Mouse (Mus musculus) myocyte (in vitro differentiated cells): ENCODE data around the gene Fam228a.

Experiments used
- CEBPB ChIP-seq: IDR thresholded peaks from 2 replicates; pipeline ENCODE4 v1.6.1; 2011; ENCODE audit warnings: mild to moderate bottlenecking, moderate library complexity; ENCODE audit not compliant: poor library complexity, insufficient read depth, severe bottlenecking
- E2F4 ChIP-seq: IDR thresholded peaks from one replicate; pipeline ENCODE4 v1.6.1; 2011; ENCODE audit warnings: mild to moderate bottlenecking, control low read depth, moderate library complexity; ENCODE audit not compliant: insufficient read depth
- MAX ChIP-seq: IDR thresholded peaks from one replicate; pipeline ENCODE4 v1.6.1; 2011; ENCODE audit warnings: low read depth, mild to moderate bottlenecking, control low read depth
- MYOD1 ChIP-seq, 3 experiments: IDR thresholded peaks; one replicate each; pipeline ENCODE4 v1.6.1; 2011; ENCODE audit warnings: control low read depth in 2 of 3, low read depth in 2 of 3, mild to moderate bottlenecking in 2 of 3, moderate library complexity in 1 of 3; ENCODE audit not compliant: insufficient read length in 2 of 3, control insufficient read depth in 1 of 3
- MYOG ChIP-seq, 3 experiments: IDR thresholded peaks; one replicate each; pipeline ENCODE4 v1.6.1; 2011; ENCODE audit warnings: control low read depth in 2 of 3, low read depth in 2 of 3, mild to moderate bottlenecking in 2 of 3; ENCODE audit not compliant: insufficient read length in 2 of 3, control insufficient read depth in 1 of 3, insufficient read depth in 1 of 3
- POLR2A ChIP-seq: IDR thresholded peaks from one replicate; pipeline ENCODE4 v1.6.1; 2011; ENCODE audit warnings: low read depth, mild to moderate bottlenecking, control low read depth, moderate library complexity; ENCODE audit not compliant: insufficient read length
- POLR2AphosphoS2 ChIP-seq: IDR thresholded peaks from one replicate; pipeline ENCODE4 v1.6.1; 2011; ENCODE audit warnings: low read depth, control low read depth; ENCODE audit not compliant: insufficient read length
- REST ChIP-seq: IDR thresholded peaks from one replicate; pipeline ENCODE4 v1.6.1; 2011; ENCODE audit warnings: mild to moderate bottlenecking, control low read depth, moderate library complexity; ENCODE audit not compliant: insufficient read depth, insufficient read length
- SRF ChIP-seq: IDR thresholded peaks from one replicate; pipeline ENCODE4 v1.6.1; 2011; ENCODE audit warnings: low read depth; ENCODE audit not compliant: control insufficient read depth, insufficient read length
- TCF12 ChIP-seq: IDR thresholded peaks from one replicate; pipeline ENCODE4 v1.6.1; 2011; ENCODE audit warnings: mild to moderate bottlenecking, control low read depth; ENCODE audit not compliant: poor library complexity, insufficient read depth, severe bottlenecking
- TCF3 ChIP-seq: IDR thresholded peaks from one replicate; pipeline ENCODE4 v1.6.1; 2011; ENCODE audit warnings: low read depth, control low read depth; ENCODE audit not compliant: insufficient read length
- USF1 ChIP-seq: IDR thresholded peaks from one replicate; pipeline ENCODE4 v1.6.1; 2011; ENCODE audit warnings: low read depth, mild to moderate bottlenecking, control low read depth, moderate library complexity

GRCm38 (mm10) chr12:4738031-4738576, at the start of gene Fam228a:
- no peak for TF ChIP-seq POLR2A
- TF ChIP-seq TCF12: no peak
- TF ChIP-seq CEBPB: no peak
- no peak for TF ChIP-seq E2F4
- TF ChIP-seq POLR2AphosphoS2: no peak
- TF ChIP-seq MYOD1 (IDR thresholded peaks at IDR 0.05; ENCODE audit: control insufficient read depth in 1 of 3, insufficient read length in 2 of 3, low read depth in 2 of 3): no peak
- TF ChIP-seq MYOG (IDR thresholded peaks at IDR 0.05; ENCODE audit: control insufficient read depth in 1 of 3, insufficient read depth in 1 of 3, insufficient read length in 2 of 3, low read depth in 2 of 3): no peak
- TF ChIP-seq MAX: no peak
- no peak for TF ChIP-seq SRF
- TF ChIP-seq REST: no peak
- TF ChIP-seq USF1: no peak
- no peak for TF ChIP-seq TCF3
